8 mouse cellular contexts compared by ENCODE assay signal in the genomic region with DNA sequence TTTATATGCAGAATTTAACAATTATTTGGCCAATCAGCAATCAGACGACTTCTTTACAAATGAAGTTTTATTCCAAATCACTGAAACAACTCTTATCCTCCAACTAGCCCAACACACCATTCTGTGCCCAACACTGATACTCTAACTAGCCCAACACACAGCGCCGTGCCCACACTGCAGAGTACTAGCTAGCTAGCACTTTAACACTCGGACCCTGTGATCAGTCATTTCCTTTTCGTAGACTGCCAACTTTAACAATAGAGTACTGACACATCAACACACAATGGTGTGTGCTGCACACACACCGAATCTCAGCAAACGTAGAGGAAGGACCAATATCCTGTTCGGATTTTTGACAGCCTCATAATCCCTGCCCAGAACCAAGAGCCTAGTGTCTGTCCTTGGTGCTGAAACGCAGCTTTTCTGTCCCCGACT. TPM values are rescaled to one million over a fixed set of nuclear protein-coding genes. Genes with fewer than 3 reads are reported as not detected.
A peak's percentile ranks its signal among the peaks of the same experiment; 100 is the strongest.
DNase-seq lines count a peak whose midpoint lies in the region; ATAC-seq and TF ChIP-seq lines count a peak whose summit lies in the region.

No protein-coding gene starts in this region.

- TF ChIP-seq POLR2A in cerebellum, adult 2 months (IDR thresholded peaks at IDR 0.05; ENCODE audit: borderline replicate concordance, insufficient read depth, low read length): no peak
- TF ChIP-seq POLR2A in olfactory bulb, adult 2 months (IDR thresholded peaks at IDR 0.05; ENCODE audit: insufficient read depth, low read depth, low read length): no peak

- 2% methylated on average over 10 of the region's 10 CpGs for WGBS in cerebellum, adult 2 months
- 11% methylated on average over 10 of the region's 10 CpGs for WGBS in hindbrain, embryonic 12.5 days
- WGBS in liver, embryonic 11.5 days: 23% methylated on average over 10 of the region's 10 CpGs
- 4% methylated on average over 10 of the region's 10 CpGs for WGBS in olfactory bulb, adult 2 months

- peak overlapping the region; percentile 88 for H3K4me3 ChIP-seq in cerebellum, adult 2 months (replicated peaks; ENCODE audit: insufficient read depth, low read depth, low read length)
- H3K4me3 ChIP-seq in hindbrain, embryonic 12.5 days: peak overlapping the region; percentile 72
- H3K4me3 ChIP-seq in liver, embryonic 11.5 days (ENCODE audit: low read depth, low read length): peak overlapping the region; percentile 65
- H3K4me3 ChIP-seq in olfactory bulb, adult 2 months (ENCODE audit: insufficient read depth, low read depth, low read length): peak overlapping the region; percentile 63

- H3K27me3 ChIP-seq in cerebellum, adult 2 months (ENCODE audit: control insufficient read depth, insufficient read depth, low read length): no peaks in the 10 kb centered on the region
- peaks cover 5% of the 10 kb centered on the region; the same call in 1 of the 2 replicates for H3K27me3 ChIP-seq in hindbrain, embryonic 12.5 days
- H3K27me3 ChIP-seq in liver, embryonic 11.5 days (replicated peaks; ENCODE audit: control insufficient read depth, insufficient read depth, low read length): peaks cover 24% of the 10 kb centered on the region

- H3K27ac ChIP-seq in cerebellum, adult 2 months (ENCODE audit: insufficient read depth, low read length): peak overlapping the region; percentile 94
- peak overlapping the region; percentile 95 for H3K27ac ChIP-seq in hindbrain, embryonic 12.5 days
- no peak overlapping the region for H3K27ac ChIP-seq in liver, embryonic 11.5 days (ENCODE audit: low read depth, low read length)
- H3K27ac ChIP-seq in olfactory bulb, adult 2 months (ENCODE audit: insufficient read depth, low read depth, low read length): peak overlapping the region; percentile 87

- ATAC-seq in hindbrain, embryonic 12.5 days (ENCODE audit: low FRiP score): peak; percentile 8
- 0 out of 2 replicates have a peak, but pooled peaks have one; percentile 23 for ATAC-seq in liver, embryonic 11.5 days (replicated peaks; ENCODE audit: low FRiP score)

- H3K4me2 ChIP-seq in hindbrain, embryonic 12.5 days (replicated peaks): peak overlapping the region; percentile 94
- H3K4me2 ChIP-seq in liver, embryonic 11.5 days: peak overlapping the region; percentile 92

- H3K9ac ChIP-seq in hindbrain, embryonic 12.5 days: peak overlapping the region; percentile 86
- H3K9ac ChIP-seq in liver, embryonic 11.5 days (ENCODE audit: low read depth, low read length): no peak overlapping the region

- TF ChIP-seq CTCF in cerebellum, adult 2 months (IDR thresholded peaks at IDR 0.05; ENCODE audit: borderline replicate concordance, insufficient read depth, low read depth, low read length): no peak
- TF ChIP-seq CTCF in olfactory bulb, adult 2 months (IDR thresholded peaks at IDR 0.05; ENCODE audit: insufficient read depth, low read depth, low read length): no peak

- no peak for DNase-seq in cerebellum, adult 2 months
- no peak for DNase-seq in cerebellum, adult 9-11 months
- peak; percentile 17 for DNase-seq in right cerebral cortex, postnatal 4 days
- no peak for DNase-seq in right cerebral cortex, adult 18-20 months
- no peak for DNase-seq in liver, embryonic 11.5 days (ENCODE audit: low spot score)
- DNase-seq in thymus, adult 18-20 months: no peak

- no peaks in the 10 kb centered on the region for H3K36me3 ChIP-seq in hindbrain, embryonic 12.5 days
- H3K36me3 ChIP-seq in liver, embryonic 11.5 days (ENCODE audit: control insufficient read depth, insufficient read depth, low read length): no peaks in the 10 kb centered on the region

- peaks cover 4% of the 10 kb centered on the region; the same call in 1 of the 2 replicates for H3K4me1 ChIP-seq in cerebellum, adult 2 months (ENCODE audit: control insufficient read depth, insufficient read depth, low read length)
- peaks cover 15% of the 10 kb centered on the region for H3K4me1 ChIP-seq in hindbrain, embryonic 12.5 days
- peaks cover 3% of the 10 kb centered on the region; the same call in 1 of the 2 replicates for H3K4me1 ChIP-seq in liver, embryonic 11.5 days (replicated peaks; ENCODE audit: control insufficient read depth, insufficient read depth, low read length)
- 0 out of 2 replicates have a peak, but pooled peaks cover 2% of the 10 kb centered on the region for H3K4me1 ChIP-seq in olfactory bulb, adult 2 months (ENCODE audit: control insufficient read depth, insufficient read depth, low read length)

- no peaks in the 10 kb centered on the region for H3K9me3 ChIP-seq in hindbrain, embryonic 12.5 days (replicated peaks)
- no peaks in the 10 kb centered on the region for H3K9me3 ChIP-seq in liver, embryonic 11.5 days (ENCODE audit: control insufficient read depth, low read length)

RNA-seq across cellular contexts. Expression of gene Phyhipl, which starts 57.7 kb away (rescaled TPM):
- 196 and 224 TPM in 2 replicates for polyA plus RNA-seq in cerebellum, adult 2 months (2012; rRNA removed)
- polyA plus RNA-seq in hindbrain, embryonic 12.5 days (2016; fragmentation: Nextera tagmentation; extraction: Ambion mirVana): 131 and 135 TPM in 2 replicates
- 1.3 and 1.4 TPM in 2 replicates for polyA plus RNA-seq in liver, embryonic 11.5 days (2014; fragmentation: Nextera tagmentation; extraction: Ambion mirVana)
- polyA plus RNA-seq in olfactory bulb, adult 2 months (2012; ENCODE audit: insufficient read depth, insufficient read length, low replicate concordance, missing spikeins): not detected in 2 replicates

Comparison
In these comparisons a context has a peak if more than half of its experiments do, and no peak if none do; other contexts are left out.
1. RNA of gene Phyhipl, which starts 57.7 kb away (polyA plus RNA-seq): 196 to 224 TPM in cerebellum, adult 2 months, not detected in olfactory bulb, adult 2 months and 131 to 135 TPM in hindbrain, embryonic 12.5 days; 1.3 to 1.4 TPM in liver, embryonic 11.5 days; every median in the first group is over 10 times any median in the second.
2. Peak in every context shown above with its lines, with median percentiles within 50 percentile points of each other: H3K4me3 ChIP-seq.